8 mouse cellular contexts compared by ENCODE assay signal in genomic region chrX:142526953-142527352, GRCm38 (mm10).
A peak's percentile ranks its signal among the peaks of the same experiment; 100 is the strongest.
DNase-seq lines count a peak whose midpoint lies in the region; ATAC-seq and TF ChIP-seq lines count a peak whose summit lies in the region.

No protein-coding gene starts in this region.

- WGBS in intestine, postnatal 0 days: 31% methylated on average over 1 of the region's 1 CpGs
- WGBS in intestine, embryonic 15.5 days: 46% methylated on average over 1 of the region's 1 CpGs
- 12% methylated on average over 1 of the region's 1 CpGs for WGBS in midbrain, embryonic 16.5 days

- H3K4me2 ChIP-seq in intestine, postnatal 0 days (replicated peaks; ENCODE audit: low read depth): no peak overlapping the region
- H3K4me2 ChIP-seq in intestine, embryonic 15.5 days (replicated peaks): no peak overlapping the region
- H3K4me2 ChIP-seq in midbrain, embryonic 16.5 days (ENCODE audit: low read length): no peak overlapping the region

- no peak overlapping the region for H3K27ac ChIP-seq in intestine, postnatal 0 days (ENCODE audit: low read depth, low read length)
- H3K27ac ChIP-seq in intestine, embryonic 15.5 days: no peak overlapping the region
- H3K27ac ChIP-seq in midbrain, embryonic 16.5 days (ENCODE audit: low read length): no peak overlapping the region

- peak; percentile 22 for DNase-seq in urinary bladder, postnatal 25 days (ENCODE audit: low spot score)
- no peak for DNase-seq in urinary bladder, adult 18-20 months (ENCODE audit: low spot score in 2 of 2)
- DNase-seq in embryo, embryonic 11 days: peak; percentile 27
- DNase-seq in right cerebral cortex, postnatal 10 days (ENCODE audit: low spot score in 2 of 2): peak; percentile 22
- no peak for DNase-seq in urinary bladder, postnatal 4 days (ENCODE audit: low spot score in 2 of 2)

- peak; percentile 63 for TF ChIP-seq CTCF in intestine, postnatal 0 days (IDR thresholded peaks at IDR 0.05; ENCODE audit: low read depth)

- H3K9ac ChIP-seq in intestine, postnatal 0 days (ENCODE audit: low read depth, low read length): no peak overlapping the region
- no peak overlapping the region for H3K9ac ChIP-seq in intestine, embryonic 15.5 days
- no peak overlapping the region for H3K9ac ChIP-seq in midbrain, embryonic 16.5 days (ENCODE audit: low read depth, low read length)

- no peaks in the 10 kb centered on the region for H3K27me3 ChIP-seq in intestine, postnatal 0 days (replicated peaks; ENCODE audit: control insufficient read depth, insufficient read depth, low read length)
- no peaks in the 10 kb centered on the region for H3K27me3 ChIP-seq in intestine, embryonic 15.5 days (replicated peaks)
- peaks cover 2% of the 10 kb centered on the region; the same call in 1 of the 2 replicates for H3K27me3 ChIP-seq in midbrain, embryonic 16.5 days (ENCODE audit: control insufficient read depth, insufficient read depth, low read depth, low read length)

- no peaks in the 10 kb centered on the region for H3K4me1 ChIP-seq in intestine, postnatal 0 days (replicated peaks; ENCODE audit: control insufficient read depth, insufficient read depth, low read length)
- no peaks in the 10 kb centered on the region for H3K4me1 ChIP-seq in intestine, embryonic 15.5 days (replicated peaks)
- H3K4me1 ChIP-seq in midbrain, embryonic 16.5 days (ENCODE audit: control insufficient read depth, insufficient read depth, low read length): no peaks in the 10 kb centered on the region

- no peak for ATAC-seq in intestine, postnatal 0 days
- no peak for ATAC-seq in intestine, embryonic 15.5 days
- ATAC-seq in midbrain, embryonic 16.5 days: no peak

- no peaks in the 10 kb centered on the region for H3K9me3 ChIP-seq in intestine, postnatal 0 days (ENCODE audit: control insufficient read depth)
- no peaks in the 10 kb centered on the region for H3K9me3 ChIP-seq in intestine, embryonic 15.5 days
- no peaks in the 10 kb centered on the region for H3K9me3 ChIP-seq in midbrain, embryonic 16.5 days (replicated peaks; ENCODE audit: control insufficient read depth, low read length, poor library complexity, severe bottlenecking)

- H3K36me3 ChIP-seq in intestine, postnatal 0 days (ENCODE audit: control insufficient read depth, insufficient read depth): no peaks in the 10 kb centered on the region
- no peaks in the 10 kb centered on the region for H3K36me3 ChIP-seq in intestine, embryonic 15.5 days
- no peaks in the 10 kb centered on the region for H3K36me3 ChIP-seq in midbrain, embryonic 16.5 days (ENCODE audit: control insufficient read depth, insufficient read depth, low read length)

- H3K4me3 ChIP-seq in intestine, postnatal 0 days (ENCODE audit: low read depth, low read length): no peak overlapping the region
- no peak overlapping the region for H3K4me3 ChIP-seq in intestine, embryonic 15.5 days (replicated peaks)
- H3K4me3 ChIP-seq in midbrain, embryonic 16.5 days (ENCODE audit: low read depth, low read length): no peak overlapping the region

Comparison
In these comparisons a context has a peak if more than half of its experiments do, and no peak if none do; other contexts are left out.
1. DNase-seq: peak in urinary bladder, postnatal 25 days (single experiment), embryo, embryonic 11 days (single experiment) and right cerebral cortex, postnatal 10 days (2 of 2); none in urinary bladder, adult 18-20 months (0 of 2) and urinary bladder, postnatal 4 days (0 of 2).